Mouse (Mus musculus) cortical plate, adult 2 months (tissue): ENCODE results near the gene Shroom3.

ENCODE experiments used
- CTCF ChIP-seq: fragments of 200-500 bp; IDR thresholded peaks from 2 replicates; pipeline ENCODE4 v1.5.1; 2011; ENCODE audit warnings: mild to moderate bottlenecking, control low read depth, low read length; ENCODE audit not compliant: insufficient read depth; ENCODE audit errors: extremely low read depth
- POLR2A ChIP-seq: fragments of 200-500 bp; IDR thresholded peaks from 2 replicates; pipeline ENCODE4 v1.6.1; 2011; ENCODE audit warnings: mild to moderate bottlenecking, low read length, control low read depth; ENCODE audit not compliant: insufficient read depth; ENCODE audit errors: extremely low read depth

GRCm38 (mm10) chr5:92867253-92867652, 184.0 kb downstream of the Shroom3 start:
- no peak for TF ChIP-seq CTCF
- TF ChIP-seq POLR2A: no peak
